Mouse (Mus musculus): ENCODE measurements around the gene Aldoc. TPM values are rescaled to one million over a fixed set of nuclear protein-coding genes. Genes with fewer than 3 reads are reported as not detected.

The Aldoc gene
- 10 to 100 TPM; 22.1 to 26.3 TPM for total RNA-seq (2023)

GRCm38 (mm10) chr11:78322860-78323259 lies at the start of gene Aldoc:
Gene Aldoc, plus strand, starts transcription at chr11:78322968.

GRCm38 (mm10) chr11:78290654-78291053 lies 32.1 kb upstream of the Aldoc start, which contains the start of gene BC030499:
Gene BC030499, plus strand, starts transcription at chr11:78290841.

GRCm38 (mm10) chr11:78301357-78302084 lies 21.2 kb upstream of the Aldoc start, which contains the start of gene Spag5:
Gene Spag5, plus strand, starts transcription at chr11:78301529.

GRCm38 (mm10) chr11:78327634-78328511 lies 5.1 kb downstream of the Aldoc start, which contains the start of gene Pigs:
Gene Pigs, plus strand, starts transcription at chr11:78328415.

GRCm38 (mm10) chr11:78343381-78344327 lies 20.9 kb downstream of the Aldoc start, which contains the start of gene Unc119:
Gene Unc119, plus strand, starts transcription at chr11:78343482.

Other genes with a start within 250 kb of the Aldoc start
- gene Eral1, start 242.6 kb upstream of the Aldoc start, total RNA-seq (2023), result 10 to 100 TPM; 27.6 to 32.2 TPM
- 10 to 100 TPM; 17.5 to 20.0 TPM for gene Fam222b, start 228.3 kb upstream of the Aldoc start, total RNA-seq (2023)
- 10 to 100 TPM; 29.3 to 32.7 TPM for gene Traf4, start 157.4 kb upstream of the Aldoc start, total RNA-seq (2023)
- 1 to 10 TPM; 6.8 to 10.0 TPM for gene Nek8, start 146.3 kb upstream of the Aldoc start, total RNA-seq (2023)
- gene Tlcd1, start 146.3 kb upstream of the Aldoc start, total RNA-seq (2023), result 1 to 10 TPM; 6.0 to 7.5 TPM
- gene Rpl23a, start 139.4 kb upstream of the Aldoc start, total RNA-seq (2023), result 1,000 to 10,000 TPM; 3,453 to 3,575 TPM
- 1 to 10 TPM in 1 of 2 experiments, not detected in 1; 1.1 TPM for gene Rab34, start 134.5 kb upstream of the Aldoc start, total RNA-seq (2023)
- not detected for gene Proca1, start 129.6 kb upstream of the Aldoc start, total RNA-seq (2023)
- 10 to 100 TPM; 40.4 to 52.1 TPM for gene Sdf2, start 77.2 kb upstream of the Aldoc start, total RNA-seq (2023)
- gene Supt6, start 77.0 kb upstream of the Aldoc start, total RNA-seq (2023), result 10 to 100 TPM; 75.3 to 76.2 TPM
- gene 2610507B11Rik, start 61.2 kb upstream of the Aldoc start, total RNA-seq (2023), result 100 to 1,000 TPM; 115 to 134 TPM
- gene BC030499, start 32.1 kb upstream of the Aldoc start, total RNA-seq (2023), result 1 to 10 TPM; 4.6 to 4.7 TPM
- gene Spag5, start 21.4 kb upstream of the Aldoc start, total RNA-seq (2023), result 1 to 10 TPM; 6.5 to 7.8 TPM
- gene Pigs, start 5.4 kb downstream of the Aldoc start, total RNA-seq (2023), result 10 to 100 TPM; 50.4 to 54.2 TPM
- 10 to 100 TPM; 15.3 to 21.9 TPM for gene Unc119, start 20.5 kb downstream of the Aldoc start, total RNA-seq (2023)
- gene Foxn1, start 63.6 kb downstream of the Aldoc start, total RNA-seq (2023), result not detected
- not detected for gene Slc13a2, start 99.2 kb downstream of the Aldoc start, total RNA-seq (2023)
- gene Slc46a1, start 142.7 kb downstream of the Aldoc start, total RNA-seq (2023), result 1 to 10 TPM; 1.2 to 2.2 TPM
- 1 to 10 TPM; 5.4 to 5.5 TPM for gene Sarm1, start 174.8 kb downstream of the Aldoc start, total RNA-seq (2023)
- not detected for gene Vtn, start 176.1 kb downstream of the Aldoc start, total RNA-seq (2023)
- gene Sebox, start 180.5 kb downstream of the Aldoc start, total RNA-seq (2023), result not detected
- 10 to 100 TPM; 21.8 to 25.1 TPM for gene Tmem199, start 189.2 kb downstream of the Aldoc start, total RNA-seq (2023)
- 10 to 100 TPM; 34.3 to 39.1 TPM for gene Poldip2, start 189.2 kb downstream of the Aldoc start, total RNA-seq (2023)
- 10 to 100 TPM; 13.2 to 14.7 TPM for gene Tnfaip1, start 213.4 kb downstream of the Aldoc start, total RNA-seq (2023)
- gene Ift20, start 213.4 kb downstream of the Aldoc start, total RNA-seq (2023), result 10 to 100 TPM; 40.9 to 42.2 TPM
- gene Tmem97, start 227.8 kb downstream of the Aldoc start, total RNA-seq (2023), result 1 to 10 TPM; 7.8 to 8.4 TPM